ENCODE assay signal across 10 mouse cellular contexts in the genomic region with DNA sequence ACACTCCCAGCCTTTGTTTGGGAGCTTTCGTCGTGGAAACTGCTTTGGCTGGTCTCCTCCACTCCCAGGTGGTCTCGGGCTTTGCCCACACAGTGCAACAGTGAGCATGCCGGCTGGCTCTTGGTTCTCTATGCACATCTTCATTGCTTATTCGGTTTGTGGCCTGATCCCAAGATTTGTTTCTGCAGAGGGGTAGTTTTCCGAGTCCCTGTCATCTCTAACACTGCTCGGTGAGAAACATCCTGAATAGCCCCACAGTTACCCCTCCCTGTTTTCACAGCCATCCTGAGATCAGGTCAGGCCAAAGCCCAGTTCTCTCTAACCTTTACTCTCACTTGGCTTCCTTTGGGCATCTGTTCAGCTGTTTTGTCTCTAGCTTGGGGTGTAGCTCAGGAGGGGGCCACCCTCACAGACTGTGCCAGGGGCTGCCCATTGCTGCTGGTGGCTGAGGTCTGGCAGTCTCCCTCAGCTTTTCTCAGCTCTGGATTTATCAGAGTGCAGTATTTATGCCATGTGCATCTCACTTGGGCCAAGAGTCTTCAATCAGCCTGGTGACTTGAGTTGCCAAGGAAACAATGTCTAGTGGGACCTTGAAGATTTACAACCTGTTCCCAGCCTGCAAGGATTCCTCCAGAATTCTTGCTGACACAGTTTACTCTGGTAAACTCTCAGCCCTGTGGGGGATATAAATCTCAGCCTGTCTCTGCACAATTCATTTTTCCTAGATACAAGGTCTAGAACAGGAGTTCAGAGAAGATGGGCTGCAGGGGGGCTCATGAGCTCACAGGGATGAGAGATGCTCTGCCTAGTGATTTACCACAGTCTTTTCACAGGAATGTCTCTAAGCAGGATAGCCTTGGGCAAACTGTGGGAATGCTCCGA.
DNase-seq lines count a peak whose midpoint lies in the region; ATAC-seq lines count a peak whose summit lies in the region.
"Had no signal": no experiment of that assay in that cellular context is flagged by ENCODE, and none has a peak within 500 bp of the region (broad histone marks: within the 10 kb centered on the region; RNA-seq: fewer than 3 reads in every experiment).

No protein-coding gene starts in this region.

- H3K4me3 ChIP-seq in kidney, embryonic 14.5 days (ENCODE audit: low read length) = no peak overlapping the region
- H3K4me3 ChIP-seq in midbrain, embryonic 16.5 days (ENCODE audit: low read depth, low read length) = no peak overlapping the region
- H3K4me3 ChIP-seq: heart, embryonic 15.5 days had no signal

- H3K27ac ChIP-seq in kidney, embryonic 14.5 days (ENCODE audit: low read depth, low read length) = peak overlapping the region; percentile 52; the same call in 1 of the 2 replicates
- peak overlapping the region; percentile 51 for H3K27ac ChIP-seq in midbrain, embryonic 16.5 days (ENCODE audit: low read length)
- H3K27ac ChIP-seq: heart, embryonic 15.5 days; macrophage had no signal

- WGBS in kidney, embryonic 14.5 days = 21% methylated on average over 8 of the region's 8 CpGs
- WGBS in midbrain, embryonic 16.5 days = 32% methylated on average over 8 of the region's 8 CpGs

- no peaks in the 10 kb centered on the region for H3K36me3 ChIP-seq in kidney, embryonic 14.5 days (ENCODE audit: control insufficient read depth, insufficient read depth, low read length)
- no peaks in the 10 kb centered on the region for H3K36me3 ChIP-seq in midbrain, embryonic 16.5 days (ENCODE audit: control insufficient read depth, insufficient read depth, low read length)
- H3K36me3 ChIP-seq: heart, embryonic 15.5 days had no signal

- peak; percentile 59; the same call in 1 of the 2 replicates for ATAC-seq in kidney, embryonic 14.5 days (ENCODE audit: low FRiP score, low TSS enrichment)
- peak; percentile 85 for ATAC-seq in midbrain, embryonic 16.5 days

- H3K9me3 ChIP-seq in kidney, embryonic 14.5 days (ENCODE audit: control insufficient read depth, low read length) = no peaks in the 10 kb centered on the region
- H3K9me3 ChIP-seq in midbrain, embryonic 16.5 days (replicated peaks; ENCODE audit: control insufficient read depth, low read length, poor library complexity, severe bottlenecking) = no peaks in the 10 kb centered on the region
- H3K9me3 ChIP-seq: heart, embryonic 15.5 days had no signal

- DNase-seq in cerebellum, adult 11-12 months = peak; percentile 32
- no peak for DNase-seq in cerebellum, adult 8-10 months
- peak; percentile 9 for DNase-seq in right cerebral cortex, adult 18-20 months
- no peak for DNase-seq in right cerebral cortex, postnatal 36 days (ENCODE audit: low spot score in 2 of 2)
- no peak for DNase-seq in urinary bladder, postnatal 10 days (ENCODE audit: low spot score)
- DNase-seq in gastrocnemius, postnatal 10 days = no peak

- H3K27me3 ChIP-seq in kidney, embryonic 14.5 days (ENCODE audit: control insufficient read depth, insufficient read depth, low read length) = no peaks in the 10 kb centered on the region
- no peaks in the 10 kb centered on the region for H3K27me3 ChIP-seq in midbrain, embryonic 16.5 days (ENCODE audit: control insufficient read depth, insufficient read depth, low read depth, low read length)
- H3K27me3 ChIP-seq: heart, embryonic 15.5 days had no signal

- H3K9ac ChIP-seq in kidney, embryonic 14.5 days (ENCODE audit: low read depth, low read length) = no peak overlapping the region
- H3K9ac ChIP-seq in midbrain, embryonic 16.5 days (ENCODE audit: low read depth, low read length) = no peak overlapping the region
- H3K9ac ChIP-seq: heart, embryonic 15.5 days had no signal

- H3K4me2 ChIP-seq in kidney, embryonic 14.5 days (replicated peaks; ENCODE audit: low read depth, low read length) = no peak overlapping the region
- H3K4me2 ChIP-seq in midbrain, embryonic 16.5 days (ENCODE audit: low read length) = no peak overlapping the region
- H3K4me2 ChIP-seq: heart, embryonic 15.5 days had no signal

- H3K4me1 ChIP-seq in kidney, embryonic 14.5 days (ENCODE audit: control insufficient read depth, insufficient read depth, low read length) = peaks cover 10% of the 10 kb centered on the region
- H3K4me1 ChIP-seq in midbrain, embryonic 16.5 days (ENCODE audit: control insufficient read depth, insufficient read depth, low read length) = peaks cover 36% of the 10 kb centered on the region

Comparison
In these comparisons a context has a peak if more than half of its experiments do, and no peak if none do; other contexts are left out.
1. DNase-seq: peak in cerebellum, adult 11-12 months (single experiment) and right cerebral cortex, adult 18-20 months (single experiment); none in cerebellum, adult 8-10 months (single experiment), right cerebral cortex, postnatal 36 days (0 of 2), urinary bladder, postnatal 10 days (single experiment) and gastrocnemius, postnatal 10 days (single experiment).